Mouse (Mus musculus): ENCODE results near the gene Uba2.

DNA sequence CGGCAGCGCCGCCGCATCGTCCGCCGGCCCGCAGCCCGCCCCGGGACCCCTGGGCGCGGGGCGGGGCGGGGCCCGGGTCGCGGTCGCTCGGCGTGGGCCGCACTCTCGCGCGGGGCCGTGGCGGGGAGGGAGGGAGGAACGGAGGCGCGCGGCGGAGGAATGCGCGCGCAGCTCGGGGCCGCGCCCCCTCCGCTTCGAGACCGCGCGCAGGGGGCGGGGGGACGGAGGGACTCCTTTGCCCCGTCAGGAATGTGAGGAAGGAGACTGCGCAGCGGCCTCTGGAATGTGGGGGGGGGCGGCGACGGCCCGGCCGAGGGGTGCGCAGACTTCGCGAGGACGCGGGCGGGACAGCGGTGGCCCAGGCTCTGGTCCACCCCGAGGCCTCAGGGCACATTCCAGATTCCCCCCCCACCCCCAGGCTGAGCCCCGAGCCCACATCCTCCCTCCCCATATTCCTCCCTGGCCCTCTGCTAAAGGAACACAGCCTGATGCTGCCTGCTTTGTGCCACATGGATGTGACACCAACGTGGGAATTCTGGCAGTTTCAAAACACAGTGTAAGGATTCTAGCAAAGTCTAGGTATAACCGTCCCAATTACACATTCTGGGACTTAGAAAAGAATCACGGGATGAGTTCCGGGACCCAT lies 36.2 kb downstream of the Uba2 start, which contains the start of gene Wtip:
- TF ChIP-seq CTCF (IDR thresholded peaks at IDR 0.05; ENCODE audit: low read depth, low read length) = no peak
- TF ChIP-seq TAL1 (conservative IDR thresholded peaks at IDR 0.05; ENCODE audit: low read depth, low read length) = no peak

All from G1E (cell line).